Mouse (Mus musculus): ENCODE measurements at regions not wholly inside any gene's neighbourhood (a gene's known extent, or its start where the extent isn't known, plus 50 kb on each side); places are given as distances from the start of the nearest gene placed in this dataset.

DNA sequence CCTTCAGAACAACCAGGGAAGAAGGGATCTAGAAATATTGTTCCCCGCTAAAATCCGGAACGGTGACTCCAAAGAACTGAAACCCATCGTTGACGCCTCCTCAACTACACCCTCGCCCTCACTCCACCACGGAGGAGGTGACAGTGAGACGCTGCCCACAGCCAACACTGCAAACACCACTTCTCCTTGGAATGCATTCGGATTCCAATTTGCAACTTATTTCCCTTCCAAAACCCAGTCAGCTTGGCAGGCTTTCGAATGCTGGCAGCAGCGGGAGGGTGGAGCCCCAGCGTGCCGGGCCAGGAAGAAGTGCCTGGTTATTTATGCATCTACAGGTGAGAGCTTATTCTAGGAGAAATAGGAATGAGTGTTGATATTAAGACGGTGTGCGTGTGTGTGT, 85.9 kb upstream of the Sdk2 start:
- TF ChIP-seq CTCF (IDR thresholded peaks at IDR 0.05; ENCODE audit: control insufficient read depth, insufficient read depth, insufficient replicate concordance, low read depth, low read length) (no peak), POLR2A (IDR thresholded peaks at IDR 0.05; ENCODE audit: control insufficient read depth, low read depth, low read length) (no peak)
